Mouse (Mus musculus): Measurements from ENCODE around the gene Frmpd2.

Frmpd2 gene

GRCm38 (mm10) chr14:33506696-33507095 is 35.2 kb downstream of the Frmpd2 start:
- DNase-seq (ENCODE audit: low read depth, low spot score), result no peak

DNA sequence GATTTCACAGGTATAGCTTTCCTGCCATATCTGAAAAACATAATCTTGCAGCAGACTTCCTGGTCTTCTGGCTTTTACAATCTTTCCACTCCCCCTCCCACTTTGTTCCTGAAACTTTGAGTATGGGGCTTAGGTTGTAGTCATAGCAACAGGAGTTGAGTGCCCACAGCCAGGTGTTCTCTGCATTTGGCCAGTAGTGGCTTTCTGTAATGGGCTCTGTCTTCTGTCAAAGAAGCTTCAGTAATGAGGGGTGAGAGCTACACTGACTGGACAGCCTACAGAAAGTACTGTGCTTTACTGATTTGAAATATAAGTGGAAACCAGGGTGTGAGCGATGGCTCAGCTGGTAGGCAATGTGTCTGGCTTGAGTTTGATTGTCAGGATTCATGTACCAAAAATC is 37.2 kb downstream of the Frmpd2 start:
- no peak for DNase-seq (ENCODE audit: low read depth, low spot score)

DNA sequence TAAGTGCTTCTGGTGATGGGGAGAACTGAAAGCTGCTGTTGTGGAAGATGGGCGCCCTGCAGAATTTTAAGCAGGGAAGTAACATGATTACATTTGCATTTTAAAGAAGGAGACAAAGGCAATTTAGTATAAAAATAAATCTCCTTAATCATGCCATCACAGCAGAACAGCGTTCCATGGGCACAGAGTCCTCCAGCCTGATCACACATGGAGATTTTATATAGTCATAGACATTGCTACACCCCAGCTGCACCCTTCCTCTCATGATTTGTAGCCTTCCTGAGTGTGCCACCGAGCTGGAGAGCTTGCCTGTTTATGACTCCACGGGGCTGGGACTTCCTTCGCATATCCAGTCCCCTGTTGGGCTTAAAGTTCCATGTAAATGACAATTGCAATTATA is 42.4 kb downstream of the Frmpd2 start:
- DNase-seq (ENCODE audit: low read depth, low spot score), result peak; percentile 40

GRCm38 (mm10) chr14:33514756-33515285 is 43.3 kb downstream of the Frmpd2 start:
- no peak for DNase-seq (ENCODE audit: low read depth, low spot score)

DNA sequence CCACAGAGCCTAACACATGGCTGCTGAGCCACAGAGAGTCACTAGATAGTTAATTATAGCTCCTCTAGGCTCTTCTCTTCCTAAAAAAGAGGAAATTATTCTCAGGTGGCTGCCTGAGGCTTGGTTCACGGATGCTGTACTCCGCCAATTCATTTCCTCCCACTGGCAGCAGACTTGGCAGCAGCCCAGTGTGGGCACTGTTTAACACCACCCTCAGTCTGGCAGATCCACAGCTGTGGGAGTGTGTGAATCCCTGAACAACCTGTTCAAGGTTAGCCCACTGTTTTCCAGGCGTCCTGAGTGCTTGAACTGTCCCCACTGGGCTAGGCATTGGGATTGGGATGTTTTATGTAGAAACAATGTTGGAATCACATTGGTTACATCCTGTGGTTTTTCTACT is 50.0 kb downstream of the Frmpd2 start:
- DNase-seq (ENCODE audit: low read depth, low spot score), result peak; percentile 93

GRCm38 (mm10) chr14:33525272-33525983 is 53.9 kb downstream of the Frmpd2 start:
- DNase-seq (ENCODE audit: low read depth, low spot score), result peak; percentile 86

- DNase-seq (ENCODE audit: low read depth, low spot score), result no peak
Measured at GRCm38 (mm10) chr14:33526621-33527020, 55.1 kb downstream of the Frmpd2 start.

GRCm38 (mm10) chr14:33527938-33528337 is 56.4 kb downstream of the Frmpd2 start:
- DNase-seq (ENCODE audit: low read depth, low spot score), result no peak

DNA sequence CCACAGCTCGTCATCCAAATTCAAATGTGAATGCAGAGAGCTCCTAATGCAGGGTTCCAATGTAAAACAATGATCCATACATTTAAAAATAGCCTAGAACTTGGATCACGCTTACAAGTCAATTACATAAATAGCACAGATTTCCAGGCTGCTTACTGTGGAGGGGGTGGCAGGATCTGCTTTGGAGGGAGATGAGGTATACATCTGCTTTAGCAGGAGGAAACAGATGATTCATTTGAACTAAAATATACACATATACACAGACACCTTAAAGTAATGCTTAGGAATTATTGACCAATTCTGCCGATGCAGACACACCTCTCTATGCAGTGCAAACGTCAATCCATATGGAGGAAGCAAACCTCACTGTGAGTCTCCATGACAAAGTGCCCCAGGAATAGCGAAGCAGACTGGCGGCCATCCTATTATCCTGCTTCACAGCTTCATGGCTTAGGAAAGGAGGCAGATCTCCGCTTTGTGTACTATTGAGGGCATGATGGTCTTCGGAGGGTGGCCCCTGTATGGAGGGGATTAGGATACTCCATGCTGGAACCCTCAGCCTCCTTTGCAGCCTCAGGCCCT is 59.9 kb downstream of the Frmpd2 start:
- peak; percentile 88 for DNase-seq (ENCODE audit: low read depth, low spot score)

- peak; percentile 88 for DNase-seq (ENCODE audit: low read depth, low spot score)
Measured at GRCm38 (mm10) chr14:33532792-33533191, 61.3 kb downstream of the Frmpd2 start.

DNA sequence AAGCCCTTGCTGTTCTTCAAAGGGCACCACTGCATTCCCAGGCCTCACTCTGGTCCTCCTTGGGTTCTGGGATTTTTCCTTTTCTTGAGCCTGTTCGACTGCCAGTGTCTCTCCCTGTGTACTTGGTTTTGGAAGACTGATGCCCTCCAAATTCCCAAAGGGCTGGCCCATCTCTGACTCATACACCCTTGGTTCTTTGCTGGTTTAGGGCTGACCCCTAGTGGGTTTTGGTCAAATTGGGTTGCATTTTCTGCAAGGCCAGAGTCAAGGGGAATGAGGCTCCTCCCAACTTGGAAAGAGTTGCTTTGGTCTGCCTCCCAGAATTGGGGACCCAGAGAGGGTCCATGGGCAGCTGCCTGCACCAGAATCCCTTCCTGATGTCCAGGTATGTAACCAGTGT is 62.0 kb downstream of the Frmpd2 start:
- no peak for DNase-seq (ENCODE audit: low read depth, low spot score)

DNA sequence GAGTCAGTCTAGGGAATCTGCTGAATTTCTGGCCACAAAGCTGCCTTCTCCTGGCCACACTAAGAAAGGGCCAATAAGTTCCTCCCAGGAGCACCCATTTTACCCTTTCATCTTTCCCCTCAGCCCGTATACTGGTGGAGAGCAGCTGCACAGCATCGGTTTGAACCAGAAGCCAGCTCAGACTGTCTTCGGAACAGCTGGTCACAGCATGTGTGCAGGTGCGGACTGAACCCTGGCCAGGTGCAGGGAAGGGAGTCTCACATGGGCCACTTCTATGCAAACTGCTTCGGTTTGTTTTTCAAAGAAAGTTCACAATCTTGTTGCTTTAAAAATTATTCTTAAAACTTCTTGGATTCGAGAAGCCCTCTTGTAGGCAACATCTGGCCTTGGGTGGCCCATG is 63.8 kb downstream of the Frmpd2 start:
- DNase-seq (ENCODE audit: low read depth, low spot score), result no peak

DNA sequence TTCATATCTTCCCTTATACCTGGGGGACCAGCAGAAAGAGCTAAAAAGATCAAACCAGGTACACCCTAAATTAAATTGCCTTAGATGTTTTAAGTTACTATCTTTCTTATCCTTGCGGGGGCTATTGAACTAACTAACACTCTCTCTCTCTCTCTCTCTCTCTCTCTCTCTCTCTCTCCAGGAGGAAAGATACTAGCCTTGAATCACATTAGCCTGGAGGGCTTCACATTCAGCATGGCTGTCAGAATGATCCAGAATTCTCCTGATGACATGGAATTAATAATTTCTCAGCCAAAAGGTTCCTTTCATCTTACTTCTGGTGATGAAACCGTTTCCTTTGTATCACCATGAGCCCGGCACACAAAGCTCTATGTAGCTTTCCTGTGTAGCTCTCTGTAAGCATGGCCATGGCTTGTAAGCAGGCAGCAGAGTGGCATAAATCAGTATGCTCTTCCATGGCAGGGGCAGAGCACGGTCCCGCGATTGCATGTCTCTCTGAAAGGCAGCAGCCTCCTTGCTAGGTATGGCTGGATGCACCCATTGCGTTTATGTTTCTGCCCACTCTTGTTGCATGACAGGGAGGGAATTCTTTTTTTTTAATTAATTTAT is 68.2 kb downstream of the Frmpd2 start:
- DNase-seq (ENCODE audit: low read depth, low spot score), result no peak

GRCm38 (mm10) chr14:33545565-33546143 is 74.2 kb downstream of the Frmpd2 start:
- DNase-seq (ENCODE audit: low read depth, low spot score), result peak; percentile 77

- peak; percentile 79 for DNase-seq (ENCODE audit: low read depth, low spot score)
Measured at GRCm38 (mm10) chr14:33548650-33549049, 77.2 kb downstream of the Frmpd2 start.

- DNase-seq (ENCODE audit: low read depth, low spot score), result peak; percentile 88
Measured at GRCm38 (mm10) chr14:33549856-33550255, 78.4 kb downstream of the Frmpd2 start.

DNA sequence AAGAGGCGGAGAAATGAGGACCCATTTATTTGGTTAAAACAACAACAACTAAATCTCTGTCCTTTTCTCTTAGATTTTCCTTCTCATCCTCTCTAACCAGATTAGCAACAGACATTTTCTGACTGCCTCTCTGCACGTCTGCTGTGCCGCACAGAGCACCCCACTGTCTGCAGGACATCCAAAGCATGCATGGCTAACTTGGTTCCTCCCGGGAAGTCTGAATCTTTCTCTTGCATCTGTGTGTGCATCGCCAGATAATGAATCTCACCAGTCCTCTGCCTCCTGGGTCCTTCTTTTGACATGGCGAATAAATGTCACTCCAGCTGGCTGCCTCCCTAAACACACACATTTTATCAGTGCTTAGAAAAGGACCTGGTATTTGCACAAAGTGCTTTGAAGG is 99.2 kb downstream of the Frmpd2 start:
- no peak for DNase-seq (ENCODE audit: low read depth, low spot score)

GRCm38 (mm10) chr14:33573643-33574042 is 102.1 kb downstream of the Frmpd2 start:
- DNase-seq (ENCODE audit: low read depth, low spot score), result peak; percentile 50

- DNase-seq (ENCODE audit: low read depth, low spot score), result peak; percentile 73
Measured at GRCm38 (mm10) chr14:33579771-33580484, 108.4 kb downstream of the Frmpd2 start.

DNA sequence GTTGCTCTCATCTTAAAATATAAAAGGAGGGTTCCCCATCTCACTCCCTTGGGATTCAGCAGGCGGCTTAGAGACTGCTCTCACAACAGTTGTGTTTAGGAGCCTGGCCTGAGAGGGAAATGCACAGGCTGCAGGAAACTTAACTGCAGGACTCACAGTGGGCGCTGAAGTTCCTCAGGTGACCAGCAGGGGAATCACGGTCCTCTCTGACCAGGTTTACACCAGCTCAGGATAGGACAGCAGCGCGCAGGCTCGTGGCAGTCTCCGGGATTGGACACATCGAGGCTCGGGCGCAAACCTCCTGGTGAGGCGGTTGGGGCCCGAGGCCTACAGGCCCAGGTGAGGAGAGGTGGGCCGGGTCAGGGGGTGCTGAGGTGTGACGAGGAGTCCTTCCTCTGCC is 117.5 kb downstream of the Frmpd2 start, which contains the start of gene Ptpn20:
Gene Ptpn20, plus strand, starts transcription at position 257 of the 400 bp plus-strand sequence.
- DNase-seq (ENCODE audit: low read depth, low spot score), result no peak

GRCm38 (mm10) chr14:33598376-33599130 is 127.1 kb downstream of the Frmpd2 start:
- no peak for DNase-seq (ENCODE audit: low read depth, low spot score)

Measured in brain, adult 2 months (tissue).